Mouse (Mus musculus) monocyte, adult 5-6 weeks (primary cell): Measurements from ENCODE around the gene Pck1. TPM values are rescaled to one million over a fixed set of nuclear protein-coding genes. Genes with fewer than 3 reads are reported as not detected.
A peak's percentile ranks its signal among the peaks of the same experiment; 100 is the strongest.

Experiments
- ATAC-seq: fragments of 153-309, 156-312 bp; replicated peaks from 2 replicates; pipeline ENCODE4 v1.8.0; 2017; ENCODE audit warnings: mild to moderate bottlenecking; ENCODE audit not compliant: low TSS enrichment, insufficient number of reproducible peaks, severe bottlenecking, poor library complexity, low FRiP score
- total RNA-seq: library from RNA; stranded (forward); fragments of 200-1000, 200-491, 200-594 nt; gene quantifications from 3 replicates; pipeline ENCODE4 v1.2.3, GENCODE M21; 2017

The Pck1 gene
- total RNA-seq, 1 experiment from 2014 or later = not detected

GRCm38 (mm10) chr2:173184475-173185080, 31.7 kb downstream of the Pck1 start:
- no peak for ATAC-seq

GRCm38 (mm10) chr2:173185282-173185681, 32.4 kb downstream of the Pck1 start:
- ATAC-seq = no peak

DNA sequence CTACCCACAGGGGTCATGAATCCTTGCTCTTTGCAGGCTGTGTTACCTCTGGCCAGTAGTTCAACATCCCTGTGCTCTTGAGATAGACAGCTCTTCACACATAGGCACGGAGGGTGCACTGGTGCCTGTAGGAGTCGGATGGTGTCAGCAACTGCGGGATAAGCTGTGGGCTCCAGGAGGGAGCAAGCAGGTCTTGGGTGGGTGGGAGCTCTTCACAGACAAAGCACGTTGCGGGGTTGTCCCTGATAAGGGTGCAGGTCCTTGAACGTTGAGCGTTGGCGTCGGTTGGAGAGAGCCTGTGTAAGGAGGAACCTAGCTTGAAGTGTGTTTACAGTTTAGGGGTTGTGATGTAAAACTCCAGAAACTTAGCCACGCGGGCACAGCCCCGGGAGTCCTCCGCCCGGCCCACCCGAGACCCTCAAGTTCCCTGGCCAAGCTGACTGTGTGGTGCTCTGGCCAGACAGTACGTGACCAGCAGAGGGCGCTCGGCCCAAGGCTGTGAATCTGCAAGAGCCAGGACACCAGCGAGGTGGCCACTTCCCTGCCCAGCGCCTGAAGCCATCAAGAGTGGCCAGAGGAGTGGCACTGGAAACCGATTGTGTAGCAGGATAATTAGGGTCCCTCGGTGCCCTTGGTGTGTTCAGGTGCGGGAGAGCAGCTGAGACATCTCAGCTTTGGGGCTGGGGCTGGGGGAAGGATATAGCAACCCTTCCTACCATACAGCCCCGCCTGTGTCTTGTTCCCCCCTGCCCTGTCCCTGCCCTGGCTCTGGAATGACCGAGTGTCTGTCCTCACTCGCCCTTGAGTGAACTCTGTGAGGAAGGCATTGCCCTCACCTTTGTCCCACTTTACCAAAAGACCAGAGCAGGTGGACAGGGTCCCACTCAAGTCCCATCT, 33.4 kb downstream of the Pck1 start:
- peak; percentile 60 for ATAC-seq

- no peak for ATAC-seq
These were observed 34.5 kb downstream of the Pck1 start for GRCm38 (mm10) chr2:173187182-173187855.

DNA sequence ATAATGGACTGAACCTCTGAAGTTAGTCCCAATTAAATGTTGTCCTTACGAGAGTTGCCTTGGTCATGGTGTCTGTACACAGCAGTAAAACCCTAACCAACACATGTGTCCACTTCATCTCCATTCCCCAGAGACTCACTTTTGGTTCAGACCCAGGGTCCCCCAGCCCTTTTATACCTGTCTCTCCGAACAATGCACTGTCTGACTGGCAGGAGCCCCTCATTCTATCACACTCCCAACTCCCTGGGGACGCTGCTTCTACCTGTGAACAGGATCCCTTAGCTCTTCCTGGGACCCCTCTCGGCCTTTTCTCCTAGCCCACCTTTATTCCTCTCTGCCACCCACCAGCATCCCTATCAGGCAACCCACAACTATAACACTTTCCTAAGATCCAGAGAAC, 41.9 kb downstream of the Pck1 start:
- ATAC-seq = no peak

DNA sequence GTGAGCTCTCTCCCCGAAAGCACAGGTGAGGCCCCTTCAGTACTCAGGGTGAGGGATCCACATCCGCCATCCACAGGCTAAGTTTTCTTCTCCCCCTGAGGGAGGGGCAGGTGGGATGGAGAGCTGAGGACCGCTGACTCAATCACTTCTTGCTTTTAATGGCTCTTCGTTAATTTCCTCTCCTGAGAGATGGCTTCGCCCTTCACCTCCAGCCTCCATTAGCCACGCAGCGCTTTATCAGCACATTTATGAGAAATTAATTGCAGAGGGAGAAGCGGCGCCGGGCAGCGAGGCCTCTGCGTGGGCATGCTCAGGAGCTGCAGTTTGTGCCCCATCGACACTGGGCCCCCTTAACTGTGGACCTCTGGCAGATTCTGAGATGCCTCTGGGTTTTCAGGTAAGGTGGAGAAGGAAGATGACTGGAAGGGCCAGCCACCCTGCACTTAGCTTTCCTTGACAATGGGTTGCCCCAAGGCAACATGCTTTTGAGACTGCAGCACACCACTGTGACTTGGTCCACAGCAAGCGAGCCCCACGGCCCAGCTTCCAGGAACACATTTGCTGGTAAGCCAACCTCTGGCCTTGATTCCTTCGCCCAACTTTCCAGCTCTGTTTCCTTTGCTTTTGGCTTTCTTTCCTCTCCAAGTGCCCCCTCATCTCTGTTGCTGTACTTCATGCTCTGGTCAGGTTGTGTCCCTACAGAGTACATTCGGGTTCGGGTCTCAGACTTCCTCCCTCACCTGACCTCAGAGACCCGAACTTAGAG, 50.3 kb downstream of the Pck1 start:
- no peak for ATAC-seq

- ATAC-seq = no peak
These were observed 50.9 kb downstream of the Pck1 start for GRCm38 (mm10) chr2:173203726-173204125.

- no peak for ATAC-seq
These were observed 51.8 kb downstream of the Pck1 start for GRCm38 (mm10) chr2:173204671-173205070.

DNA sequence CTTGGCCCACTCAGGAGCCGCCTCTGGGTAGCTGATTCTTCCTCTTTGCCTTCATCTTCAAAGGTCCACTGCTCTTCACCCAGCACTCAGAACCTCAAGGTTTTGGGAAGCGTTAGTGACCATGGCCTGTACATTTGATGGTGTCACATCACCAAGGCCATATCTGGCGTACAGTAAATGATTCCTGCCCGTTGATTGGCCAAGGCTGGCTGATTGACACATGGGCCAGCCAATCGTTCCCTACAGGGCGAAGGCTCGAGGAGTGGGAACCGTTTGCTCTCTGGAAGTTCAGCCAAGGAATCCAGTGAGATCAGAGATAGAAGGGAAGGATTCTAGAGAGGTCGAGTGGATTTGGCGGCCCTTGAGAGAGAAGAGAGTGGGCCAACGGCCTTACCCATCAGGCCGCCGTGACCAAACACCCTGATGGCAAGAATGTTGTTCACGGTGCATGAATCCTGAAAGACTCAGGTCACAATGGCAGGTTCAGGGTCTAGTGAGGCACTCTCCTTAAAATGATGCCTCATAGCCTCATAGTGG, 52.8 kb downstream of the Pck1 start:
- no peak for ATAC-seq

DNA sequence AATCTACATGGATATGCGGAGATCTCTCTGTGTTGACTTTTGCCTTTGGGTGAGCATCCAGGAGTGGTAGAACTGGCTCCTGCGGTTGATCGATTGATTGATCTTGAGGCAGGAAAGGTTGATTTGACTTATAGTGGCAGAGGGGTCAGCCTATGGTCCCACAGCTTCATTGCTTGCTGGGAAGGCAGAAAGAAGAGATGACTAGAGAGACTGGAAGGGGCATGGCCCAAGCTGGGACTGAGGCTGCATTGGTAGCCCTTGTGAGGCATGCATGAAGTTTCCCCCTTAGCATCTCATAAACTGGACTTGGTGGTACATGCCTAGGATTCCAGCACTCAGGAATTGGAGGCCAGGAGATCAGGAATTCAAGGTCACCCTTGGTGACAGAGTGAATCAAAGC, 54.2 kb downstream of the Pck1 start:
- ATAC-seq = no peak

Other genes starting within 250 kb of the Pck1 start
- gene Bmp7, start 212.7 kb upstream of the Pck1 start, total RNA-seq = 0.19 to 0.38 TPM in 2 of 3 replicates, not detected in the other
- 2.6 to 8.5 TPM (median 7.4 TPM) in 3 replicates for gene Spo11, start 175.3 kb upstream of the Pck1 start, total RNA-seq
- gene Rae1, start 152.9 kb upstream of the Pck1 start, total RNA-seq = 40.0 to 48.7 TPM (median 46.6 TPM) in 3 replicates
- 37.6 to 41.8 TPM (median 37.7 TPM) in 3 replicates for gene Rbm38, start 132.6 kb upstream of the Pck1 start, total RNA-seq
- gene Ctcfl, start 33.5 kb upstream of the Pck1 start, total RNA-seq = not detected in 3 replicates
- gene Zbp1, start 65.9 kb downstream of the Pck1 start, total RNA-seq = 74.4 to 86.1 TPM (median 81.1 TPM) in 3 replicates
- gene Pmepa1, start 123.5 kb downstream of the Pck1 start, total RNA-seq = 0.29 to 0.39 TPM in 2 of 3 replicates, not detected in the other